Mouse (Mus musculus): ENCODE measurements around the gene Nup210. TPM values are rescaled to one million over a fixed set of nuclear protein-coding genes. Genes with fewer than 3 reads are reported as not detected.
"Not testable (repeated sequence)": the region's sequence is repeated elsewhere in the genome, so short reads cannot be mapped to it uniquely, and the experiment has no call there.

Gene Nup210
- polyA plus RNA-seq, 1 experiment from 2014 or later = 2.0 TPM

GRCm38 (mm10) chr6:91153549-91154064 lies 37.0 kb upstream of the Nup210 start:
- 13% methylated on average over 10 of the region's 10 CpGs for WGBS (ENCODE audit: missing documents)
- Histone ChIP-seq H3K79me2 (ENCODE audit: inconsistent target) (no peaks in the 10 kb centered on the region), H3K27ac (no peak overlapping the region), H3K4me3 (ENCODE audit: inconsistent target) (no peak overlapping the region), H3K36me3 (ENCODE audit: inconsistent target) (no peaks in the 10 kb centered on the region)

- no peak overlapping the region for H3K27ac ChIP-seq
- WGBS (ENCODE audit: missing documents) = 33% methylated on average over 7 of the region's 7 CpGs
- H3K36me3 ChIP-seq (ENCODE audit: inconsistent target) = no peaks in the 10 kb centered on the region
- H3K4me3 ChIP-seq (ENCODE audit: inconsistent target) = no peak overlapping the region
- H3K79me2 ChIP-seq (ENCODE audit: inconsistent target) = no peaks in the 10 kb centered on the region
Measured at GRCm38 (mm10) chr6:91152892-91153548, 36.4 kb upstream of the Nup210 start.

- Histone ChIP-seq H3K27ac (no peak overlapping the region), H3K79me2 (ENCODE audit: inconsistent target) (no peaks in the 10 kb centered on the region), H3K36me3 (ENCODE audit: inconsistent target) (no peaks in the 10 kb centered on the region), H3K4me3 (ENCODE audit: inconsistent target) (no peak overlapping the region)
- 95% methylated on average over 2 of the region's 2 CpGs for WGBS (ENCODE audit: missing documents)
Measured at GRCm38 (mm10) chr6:91147152-91147770, 30.6 kb upstream of the Nup210 start.

GRCm38 (mm10) chr6:91146443-91147151 lies 30.0 kb upstream of the Nup210 start:
- WGBS (ENCODE audit: missing documents) = 67% methylated on average over 5 of the region's 5 CpGs
- Histone ChIP-seq H3K79me2 (ENCODE audit: inconsistent target) (no peaks in the 10 kb centered on the region), H3K36me3 (ENCODE audit: inconsistent target) (no peaks in the 10 kb centered on the region), H3K27ac (no peak overlapping the region), H3K4me3 (ENCODE audit: inconsistent target) (no peak overlapping the region)

- H3K27ac ChIP-seq = no peak overlapping the region
- H3K79me2 ChIP-seq (ENCODE audit: inconsistent target) = no peaks in the 10 kb centered on the region
- H3K36me3 ChIP-seq (ENCODE audit: inconsistent target) = no peaks in the 10 kb centered on the region
- no peak overlapping the region for H3K4me3 ChIP-seq (ENCODE audit: inconsistent target)
- 85% methylated on average over 3 of the region's 5 CpGs for WGBS (ENCODE audit: missing documents)
Measured at GRCm38 (mm10) chr6:91145572-91145971, 28.9 kb upstream of the Nup210 start.

- no peak overlapping the region for H3K4me3 ChIP-seq (ENCODE audit: inconsistent target)
- no peak overlapping the region for H3K27ac ChIP-seq
- no peaks in the 10 kb centered on the region for H3K36me3 ChIP-seq (ENCODE audit: inconsistent target)
- 79% methylated on average over 3 of the region's 3 CpGs for WGBS (ENCODE audit: missing documents)
- no peaks in the 10 kb centered on the region for H3K79me2 ChIP-seq (ENCODE audit: inconsistent target)
Measured at GRCm38 (mm10) chr6:91145056-91145455, 28.4 kb upstream of the Nup210 start.

- WGBS (ENCODE audit: missing documents) = 24% methylated on average over 4 of the region's 4 CpGs
Measured at GRCm38 (mm10) chr6:91139846-91140245, 23.2 kb upstream of the Nup210 start.

GRCm38 (mm10) chr6:91137343-91137956 lies 20.8 kb upstream of the Nup210 start:
- H3K36me3 ChIP-seq (ENCODE audit: inconsistent target) = no peaks in the 10 kb centered on the region
- H3K79me2 ChIP-seq (ENCODE audit: inconsistent target) = no peaks in the 10 kb centered on the region
- 89% methylated on average over 10 of the region's 10 CpGs for WGBS (ENCODE audit: missing documents)
- no peak overlapping the region for H3K27ac ChIP-seq
- H3K4me3 ChIP-seq (ENCODE audit: inconsistent target) = no peak overlapping the region

More at GRCm38 (mm10) chr6:91139846-91140245, 23.2 kb upstream of the Nup210 start:
- Histone ChIP-seq H3K79me2 (ENCODE audit: inconsistent target) (no peaks in the 10 kb centered on the region), H3K27ac (no peak overlapping the region), H3K4me3 (ENCODE audit: inconsistent target) (no peak overlapping the region), H3K36me3 (ENCODE audit: inconsistent target) (no peaks in the 10 kb centered on the region)

- Histone ChIP-seq H3K27ac (no peak overlapping the region), H3K79me2 (ENCODE audit: inconsistent target) (no peaks in the 10 kb centered on the region), H3K36me3 (ENCODE audit: inconsistent target) (no peaks in the 10 kb centered on the region), H3K4me3 (ENCODE audit: inconsistent target) (no peak overlapping the region)
- 54% methylated on average over 1 of the region's 1 CpGs for WGBS (ENCODE audit: missing documents)
Measured at GRCm38 (mm10) chr6:91130856-91131255, 14.2 kb upstream of the Nup210 start.

- H3K79me2 ChIP-seq (ENCODE audit: inconsistent target) = no peaks in the 10 kb centered on the region
- H3K36me3 ChIP-seq (ENCODE audit: inconsistent target) = no peaks in the 10 kb centered on the region
- no peak overlapping the region for H3K4me3 ChIP-seq (ENCODE audit: inconsistent target)
- no peak overlapping the region for H3K27ac ChIP-seq
- 68% methylated on average over 4 of the region's 4 CpGs for WGBS (ENCODE audit: missing documents)
Measured at GRCm38 (mm10) chr6:91128996-91129395, 12.4 kb upstream of the Nup210 start.

- Histone ChIP-seq H3K4me3 (ENCODE audit: inconsistent target) (no peak overlapping the region), H3K27ac (no peak overlapping the region), H3K36me3 (ENCODE audit: inconsistent target) (no peaks in the 10 kb centered on the region), H3K79me2 (ENCODE audit: inconsistent target) (no peaks in the 10 kb centered on the region)
- WGBS (ENCODE audit: missing documents) = 68% methylated on average over 2 of the region's 2 CpGs
Measured at GRCm38 (mm10) chr6:91125228-91125585, 8.6 kb upstream of the Nup210 start.

GRCm38 (mm10) chr6:91124286-91125227 lies 7.9 kb upstream of the Nup210 start:
- Histone ChIP-seq H3K36me3 (ENCODE audit: inconsistent target) (no peaks in the 10 kb centered on the region), H3K79me2 (ENCODE audit: inconsistent target) (no peaks in the 10 kb centered on the region), H3K27ac (no peak overlapping the region), H3K4me3 (ENCODE audit: inconsistent target) (no peak overlapping the region)
- WGBS (ENCODE audit: missing documents) = 60% methylated on average over 7 of the region's 7 CpGs

- Histone ChIP-seq H3K36me3 (ENCODE audit: inconsistent target) (no peaks in the 10 kb centered on the region), H3K27ac (no peak overlapping the region), H3K79me2 (ENCODE audit: inconsistent target) (no peaks in the 10 kb centered on the region), H3K4me3 (ENCODE audit: inconsistent target) (no peak overlapping the region)
- WGBS (ENCODE audit: missing documents) = 76% methylated on average over 3 of the region's 3 CpGs
Measured at GRCm38 (mm10) chr6:91123453-91123852, 6.8 kb upstream of the Nup210 start.

GRCm38 (mm10) chr6:91121089-91121488 lies 4.5 kb upstream of the Nup210 start:
- not testable (repeated sequence) for H3K79me2 ChIP-seq (ENCODE audit: inconsistent target); H3K27ac ChIP-seq; H3K4me3 ChIP-seq (ENCODE audit: inconsistent target); H3K36me3 ChIP-seq (ENCODE audit: inconsistent target)
- WGBS (ENCODE audit: missing documents) = 96% methylated on average over 6 of the region's 7 CpGs

Data from macrophage (primary cell).